Mouse (Mus musculus): ENCODE measurements around the gene Zfp524.
"Not testable (repeated sequence)": the region's sequence is repeated elsewhere in the genome, so short reads cannot be mapped to it uniquely, and the experiment has no call there.

Gene Zfp524

DNA sequence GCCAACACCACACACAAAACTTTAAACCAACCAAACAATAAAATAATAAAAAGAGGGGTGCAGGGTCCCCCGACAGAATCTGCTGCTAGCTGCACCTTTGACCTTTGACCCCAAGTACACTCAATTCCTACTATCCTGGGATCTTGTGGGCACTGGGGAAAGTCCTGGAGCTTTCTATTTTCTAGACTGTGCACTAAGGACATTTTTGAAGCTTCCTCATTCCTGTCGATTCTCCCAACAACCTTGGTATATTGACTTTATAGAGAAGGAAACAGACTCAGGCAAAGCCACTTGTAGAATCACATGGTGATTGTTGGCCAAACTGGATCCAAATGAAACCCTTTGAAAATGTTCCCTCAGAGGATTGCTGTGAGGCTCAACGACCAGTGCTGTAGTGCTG, 1.8 kb downstream of the Zfp524 start:
- no peak for DNase-seq (ENCODE audit: low spot score)

DNA sequence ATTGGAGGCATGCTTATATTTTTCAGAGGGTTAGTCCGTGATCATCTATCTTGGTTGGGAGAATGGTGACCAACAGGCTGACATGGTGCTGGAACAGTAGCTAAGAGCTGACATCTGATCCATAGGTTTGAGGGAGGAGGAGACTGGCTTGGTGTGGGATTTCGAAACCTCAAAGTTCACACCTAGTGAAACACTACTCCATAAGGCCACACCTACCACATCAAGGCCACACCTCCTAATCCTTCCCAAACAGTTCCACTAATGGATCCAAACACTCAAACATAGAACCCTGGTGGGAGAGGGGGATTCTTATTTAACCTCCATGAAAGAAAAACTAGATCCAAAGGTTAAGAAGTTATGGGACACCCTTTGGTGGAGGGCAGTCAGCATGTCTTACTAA, 2.7 kb downstream of the Zfp524 start:
- DNase-seq (ENCODE audit: low spot score), result no peak

DNA sequence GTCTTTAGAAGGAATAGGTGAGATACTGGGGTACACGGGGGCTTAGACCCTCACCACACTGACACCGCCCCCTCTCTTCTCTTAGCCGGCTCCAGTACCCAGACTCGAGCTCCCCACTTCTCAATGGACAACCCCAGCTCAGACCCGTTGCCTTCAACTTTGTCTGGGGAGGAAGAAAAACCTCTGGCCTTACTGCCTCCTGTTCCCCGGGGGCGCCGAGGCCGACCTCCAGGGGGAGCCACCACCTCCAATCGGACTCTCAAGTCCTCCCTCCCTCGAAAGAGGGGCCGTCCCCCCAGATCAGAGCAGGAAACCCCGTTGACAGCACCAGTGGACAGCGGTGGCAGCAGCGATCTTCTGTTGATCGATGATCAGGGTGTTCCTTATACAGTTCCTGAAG, 3.1 kb downstream of the Zfp524 start:
- no peak for DNase-seq (ENCODE audit: low spot score)

DNA sequence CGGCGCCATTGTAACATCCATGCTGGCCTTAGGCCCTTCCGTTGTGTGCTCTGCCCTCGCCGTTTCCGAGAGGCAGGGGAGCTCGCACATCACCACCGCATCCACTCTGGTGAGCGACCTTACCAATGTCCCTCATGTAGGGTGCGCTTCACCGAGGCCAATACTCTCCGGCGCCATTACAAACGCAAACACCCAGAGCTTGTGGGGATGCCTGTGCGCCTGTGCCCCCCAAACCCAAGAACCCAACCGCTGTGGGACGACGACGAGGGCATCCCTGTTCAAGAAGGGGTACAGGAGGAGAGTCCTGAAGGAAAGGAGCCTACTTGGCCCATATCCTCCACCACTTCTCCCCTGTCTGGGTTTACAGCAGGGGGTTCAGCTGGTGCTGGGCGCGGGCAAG, 3.7 kb downstream of the Zfp524 start:
- DNase-seq (ENCODE audit: low spot score), result no peak

DNA sequence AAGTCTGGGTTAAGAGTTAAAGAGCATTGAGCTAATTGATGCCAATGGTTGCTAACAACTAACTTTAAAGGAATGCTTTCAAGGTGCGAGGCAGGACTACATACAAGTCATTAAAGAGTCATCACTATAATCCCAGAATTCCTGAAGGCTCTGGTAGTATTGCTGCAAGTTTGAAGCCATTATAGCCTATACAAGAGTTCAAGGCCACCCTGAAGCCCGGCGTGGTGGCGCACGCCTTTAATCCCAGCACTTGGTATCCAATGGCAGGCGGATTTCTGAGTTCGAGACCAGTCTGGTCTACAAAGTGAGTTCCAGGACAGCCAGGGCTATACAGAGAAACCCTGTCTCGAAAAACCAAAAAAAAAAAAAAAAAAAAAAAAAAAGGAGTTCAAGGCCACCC, 5.4 kb downstream of the Zfp524 start:
- DNase-seq (ENCODE audit: low spot score), result not testable (repeated sequence)

DNA sequence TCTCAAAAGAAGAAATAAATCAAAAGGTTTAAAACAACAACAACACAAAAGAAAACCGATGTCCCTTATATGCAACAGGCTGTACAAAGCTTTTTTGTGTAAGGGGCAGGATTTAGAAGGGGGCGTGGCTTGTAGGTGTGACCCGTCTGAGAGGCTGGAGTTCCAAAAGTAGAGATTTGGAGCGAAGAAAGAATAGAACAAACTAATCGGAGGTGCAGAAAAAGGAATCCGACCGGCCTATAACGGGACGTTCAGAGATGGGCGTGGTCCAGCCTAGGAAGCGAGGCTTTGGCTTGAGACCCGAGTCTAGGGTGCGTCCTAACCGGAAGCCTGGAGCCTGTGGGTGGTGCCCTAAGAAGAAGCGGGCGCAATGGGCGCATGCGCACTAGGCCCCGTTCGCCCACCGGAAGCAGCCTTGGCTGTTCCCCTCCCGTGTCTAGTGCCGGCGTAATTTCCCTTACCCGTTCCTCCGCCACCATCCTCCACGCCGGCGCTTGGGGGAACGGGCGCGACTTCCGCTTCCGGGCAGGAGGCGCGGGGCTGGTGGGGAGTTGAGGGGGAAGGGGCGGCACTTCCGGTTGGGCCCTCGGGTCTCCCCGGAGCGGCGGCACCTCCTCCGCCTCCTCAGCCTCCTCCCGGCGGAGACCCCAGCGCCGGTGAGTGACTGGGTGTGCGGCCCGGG, 5.9 kb downstream of the Zfp524 start, which contains the start of the genes Zfp865 and Ccdc106:
Gene Zfp865, plus strand, starts transcription at position 377 of the 682 bp plus-strand sequence.
Gene Ccdc106, plus strand, starts transcription at position 554 of the 682 bp plus-strand sequence.
- peak; percentile 99 for DNase-seq (ENCODE audit: low spot score)

DNA sequence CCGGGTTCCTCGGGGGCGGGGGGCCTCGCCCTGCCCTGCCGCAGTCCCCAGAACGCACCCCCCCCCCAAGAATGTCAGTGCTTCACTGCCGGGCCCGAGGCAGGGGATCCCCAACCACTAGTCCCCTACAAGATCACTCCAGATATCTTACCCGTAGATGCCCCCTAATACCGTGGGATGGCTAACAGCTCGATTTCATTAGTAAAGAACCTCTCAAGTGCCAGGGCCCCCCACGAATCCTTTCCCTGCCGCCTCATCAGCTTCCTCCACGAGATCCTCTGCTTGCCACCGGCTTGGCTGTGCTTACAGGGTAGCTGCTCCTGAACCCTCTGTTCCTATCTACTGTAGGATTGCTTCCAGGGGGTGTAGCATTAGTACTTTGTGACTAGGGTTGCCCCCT, 6.5 kb downstream of the Zfp524 start:
- no peak for DNase-seq (ENCODE audit: low spot score)

DNA sequence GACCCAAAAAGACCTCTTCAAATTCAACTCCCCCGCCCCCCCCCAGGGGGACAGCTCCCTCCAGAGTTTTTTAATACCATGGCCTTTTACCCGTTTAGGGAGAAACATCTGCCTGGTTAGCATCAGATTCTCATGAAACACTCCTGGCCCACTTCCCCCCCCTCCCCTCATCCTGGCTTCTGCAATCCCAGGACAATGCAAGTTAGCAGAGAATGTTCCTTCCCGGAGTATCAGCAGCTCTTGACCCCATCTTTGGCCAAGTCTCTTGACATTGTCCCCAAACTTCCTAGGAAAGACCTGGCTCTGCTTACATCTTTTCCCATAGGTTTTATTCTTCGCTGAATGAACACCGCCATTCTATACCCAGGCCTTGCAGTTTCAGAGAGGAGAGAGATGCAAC, 7.0 kb downstream of the Zfp524 start:
- no peak for DNase-seq (ENCODE audit: low spot score)

DNA sequence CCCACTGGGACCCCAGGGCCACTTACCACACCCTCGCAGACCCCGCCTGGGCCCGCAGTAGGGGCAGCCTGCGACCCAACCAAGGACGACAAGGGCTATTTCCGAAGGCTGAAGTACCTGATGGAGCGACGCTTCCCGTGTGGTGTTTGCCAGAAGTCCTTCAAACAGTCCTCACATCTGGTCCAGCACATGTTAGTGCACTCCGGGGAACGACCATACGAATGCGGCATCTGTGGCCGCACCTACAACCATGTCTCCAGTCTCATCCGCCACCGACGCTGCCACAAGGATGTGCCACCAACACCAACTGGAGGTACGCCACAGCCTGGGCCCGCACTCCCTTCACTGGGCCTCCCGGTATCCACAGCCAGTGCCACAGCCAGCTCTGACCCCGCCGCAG, 15.3 kb downstream of the Zfp524 start:
- DNase-seq (ENCODE audit: low spot score), result no peak

DNA sequence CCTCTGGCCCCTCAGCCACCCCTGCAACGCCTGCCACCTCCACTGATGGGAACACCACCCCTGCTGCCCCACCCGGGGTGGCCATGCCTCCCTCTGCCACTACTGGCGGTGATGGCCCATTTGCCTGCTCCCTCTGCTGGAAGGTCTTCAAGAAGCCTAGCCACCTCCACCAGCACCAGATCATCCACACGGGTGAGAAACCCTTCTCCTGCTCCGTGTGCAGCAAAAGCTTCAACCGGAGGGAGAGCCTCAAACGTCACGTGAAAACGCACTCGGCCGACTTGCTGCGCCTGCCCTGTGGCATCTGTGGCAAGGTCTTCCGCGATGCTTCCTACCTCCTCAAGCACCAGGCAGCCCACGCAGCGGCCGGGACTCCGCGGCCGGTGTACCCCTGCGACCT, 15.7 kb downstream of the Zfp524 start:
- DNase-seq (ENCODE audit: low spot score), result no peak

DNA sequence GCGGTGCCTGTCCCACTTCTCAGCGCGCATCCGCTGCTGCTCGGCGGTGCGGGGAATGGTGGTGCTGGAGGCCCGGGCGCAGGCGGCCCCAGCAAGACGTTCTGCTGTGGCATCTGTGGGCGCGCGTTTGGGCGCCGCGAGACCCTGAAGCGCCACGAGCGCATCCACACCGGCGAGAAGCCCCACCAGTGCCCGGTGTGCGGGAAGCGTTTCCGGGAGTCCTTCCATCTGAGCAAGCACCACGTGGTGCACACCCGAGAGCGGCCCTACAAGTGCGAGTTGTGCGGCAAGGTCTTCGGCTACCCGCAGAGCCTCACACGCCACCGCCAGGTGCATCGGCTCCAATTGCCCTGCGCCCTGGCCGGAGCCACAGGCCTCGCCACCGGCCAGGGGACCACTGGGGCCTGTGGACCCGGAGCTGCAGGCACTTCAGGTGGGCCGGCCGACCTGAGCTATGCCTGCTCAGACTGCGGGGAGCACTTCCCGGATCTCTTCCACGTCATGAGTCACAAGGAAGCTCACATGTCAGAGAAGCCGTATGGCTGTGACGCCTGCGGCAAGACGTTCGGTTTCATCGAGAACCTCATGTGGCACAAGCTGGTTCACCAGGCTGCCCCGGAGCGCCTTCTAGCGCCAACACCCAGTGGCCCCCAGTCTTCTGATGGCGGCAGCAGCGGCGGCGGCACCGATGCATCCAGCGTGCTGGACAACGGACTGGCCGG, 16.5 kb downstream of the Zfp524 start:
- DNase-seq (ENCODE audit: low spot score), result no peak

DNA sequence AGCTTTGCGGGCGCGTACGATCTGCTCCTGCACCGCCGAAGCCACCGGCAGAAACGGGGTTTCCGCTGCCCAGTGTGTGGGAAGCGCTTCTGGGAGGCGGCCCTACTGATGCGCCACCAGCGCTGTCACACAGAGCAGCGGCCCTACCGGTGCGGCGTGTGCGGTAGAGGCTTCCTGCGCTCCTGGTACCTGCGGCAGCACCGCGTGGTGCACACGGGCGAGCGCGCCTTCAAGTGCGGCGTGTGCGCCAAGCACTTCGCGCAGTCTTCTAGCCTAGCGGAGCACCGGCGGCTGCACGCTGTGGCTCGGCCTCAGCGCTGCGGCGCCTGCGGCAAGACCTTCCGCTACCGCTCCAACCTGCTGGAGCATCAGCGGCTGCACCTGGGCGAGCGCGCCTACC, 17.3 kb downstream of the Zfp524 start:
- no peak for DNase-seq (ENCODE audit: low spot score)

DNA sequence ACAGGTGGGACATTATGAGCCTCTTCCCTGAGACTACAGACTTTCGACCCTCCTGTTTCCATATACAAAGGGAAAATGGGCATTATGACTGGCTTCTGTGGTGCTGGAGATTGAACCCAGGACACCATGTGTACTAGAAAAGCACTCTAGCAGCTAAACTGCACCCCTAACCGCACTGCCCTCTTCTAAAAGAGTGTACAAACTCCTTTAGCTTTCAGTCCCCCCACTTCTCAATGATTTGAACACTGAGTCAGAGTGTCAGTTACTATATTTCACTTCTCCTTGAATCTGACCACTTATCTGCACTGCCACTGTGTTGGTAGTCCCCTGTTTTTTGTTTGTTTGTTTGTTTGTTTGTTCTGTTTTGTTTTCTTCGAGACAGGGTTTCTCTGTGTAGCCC, 19.6 kb downstream of the Zfp524 start, which contains the start of gene 4632433K11Rik:
Gene 4632433K11Rik, plus strand, starts transcription at position 301 of the 400 bp plus-strand sequence.
- no peak for DNase-seq (ENCODE audit: low spot score)

DNA sequence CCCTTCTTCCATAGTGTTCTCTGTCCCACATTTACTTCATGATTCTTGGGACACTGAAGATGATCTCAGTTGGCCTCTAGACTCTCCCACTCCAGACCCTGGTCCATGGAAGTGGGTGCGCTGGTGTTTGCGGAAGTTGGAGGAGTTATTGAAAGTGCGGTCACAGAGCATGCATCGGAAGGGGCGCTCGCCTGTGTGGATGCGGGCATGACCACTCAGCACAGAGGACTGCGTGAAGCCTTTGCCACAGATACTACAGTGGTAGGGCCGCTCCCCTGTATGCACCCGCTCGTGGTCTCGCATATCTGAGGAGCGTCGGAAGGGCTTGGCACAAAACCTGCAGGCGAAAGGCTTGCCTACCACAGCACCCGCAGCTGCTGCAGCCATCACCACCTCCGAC, 21.4 kb downstream of the Zfp524 start:
- DNase-seq (ENCODE audit: low spot score), result no peak

DNA sequence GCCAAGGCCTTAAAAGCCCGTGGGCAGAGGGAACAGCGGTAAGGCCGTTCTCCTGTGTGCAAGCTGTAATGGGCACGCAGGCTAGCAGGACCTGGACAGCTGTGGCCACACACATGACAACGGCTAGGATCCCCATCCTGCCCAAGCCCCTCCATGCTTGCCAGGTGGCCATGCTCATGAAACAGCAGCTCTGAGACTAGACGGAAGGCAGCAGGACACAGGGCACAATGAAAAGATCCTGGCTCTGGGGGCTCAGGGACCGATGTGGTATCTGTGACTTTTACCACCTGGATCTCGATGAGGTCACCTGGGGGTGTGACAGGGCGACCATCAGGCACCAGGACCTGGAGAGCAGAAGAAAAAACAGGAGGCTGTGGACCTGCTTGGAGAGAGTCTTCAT, 21.9 kb downstream of the Zfp524 start:
- no peak for DNase-seq (ENCODE audit: low spot score)

DNA sequence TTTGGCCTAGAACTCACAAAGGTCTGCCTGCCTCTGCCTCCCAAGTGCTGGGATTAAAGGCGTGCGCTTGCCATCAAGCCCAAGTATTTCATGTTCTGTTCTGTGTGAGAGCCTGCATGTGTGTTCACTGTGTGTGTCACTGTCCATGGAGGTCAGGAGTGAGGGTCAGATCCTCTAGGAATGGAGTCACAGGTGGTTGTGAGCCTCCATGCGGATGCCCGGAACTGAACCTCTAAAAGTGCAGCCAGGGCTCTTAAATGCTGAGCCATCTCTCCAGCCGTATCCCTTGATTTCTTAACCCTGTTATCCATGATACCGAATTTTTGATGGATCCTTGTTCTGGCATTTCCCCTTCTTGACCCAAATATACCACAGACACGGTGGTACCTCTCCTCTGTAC, 22.8 kb downstream of the Zfp524 start:
- DNase-seq (ENCODE audit: low spot score), result no peak

DNA sequence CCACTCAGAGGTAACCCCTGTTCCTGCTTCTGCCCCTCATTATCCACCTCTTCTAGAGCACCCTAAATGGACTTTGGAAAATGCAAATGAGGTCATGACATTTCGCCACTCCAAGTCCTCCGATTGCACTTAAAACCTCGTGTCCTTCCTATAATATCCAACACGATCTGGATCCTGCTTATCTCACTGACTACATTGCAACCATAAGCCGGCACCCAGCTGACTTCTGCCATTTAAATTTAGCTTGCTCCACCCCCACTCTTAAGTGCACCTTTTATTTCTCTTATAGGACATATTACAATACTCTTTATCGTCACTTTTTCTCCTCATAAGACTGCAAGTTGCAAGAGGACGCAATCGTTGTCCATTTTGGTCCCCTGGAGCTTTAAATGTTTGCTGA, 23.3 kb downstream of the Zfp524 start:
- DNase-seq (ENCODE audit: low spot score), result no peak

DNA sequence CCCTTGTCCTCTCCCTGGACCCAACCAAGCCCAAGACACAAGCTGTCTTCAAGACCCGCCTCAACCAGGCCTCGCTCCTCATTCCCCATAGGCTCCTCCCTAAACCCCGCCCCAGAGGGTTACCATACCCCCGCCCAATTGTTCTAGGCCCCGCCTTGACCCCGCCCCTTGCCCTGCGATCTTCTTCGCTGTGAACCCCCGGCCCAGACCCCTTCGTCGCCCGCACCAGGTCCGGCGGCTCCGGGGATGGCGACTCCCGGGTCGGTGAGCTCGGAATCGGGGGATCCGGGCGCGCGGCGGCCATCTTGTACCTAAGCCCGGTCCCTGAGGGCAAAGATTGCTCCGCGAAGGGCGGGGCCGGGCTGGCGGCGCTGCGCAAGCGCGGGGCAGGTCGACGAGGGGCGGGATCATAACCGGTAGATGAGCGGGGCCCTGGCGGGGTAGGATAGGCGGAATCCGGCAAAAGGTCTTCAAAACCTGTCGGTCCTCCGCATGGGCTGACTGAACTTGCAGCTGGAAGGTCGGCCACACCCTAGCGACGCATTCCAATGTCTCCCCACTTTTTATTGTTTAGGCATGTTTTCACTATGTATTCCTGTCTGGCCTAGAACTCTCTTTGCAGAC, 24.0 kb downstream of the Zfp524 start, which contains the start of gene Zfp784:
Gene Zfp784, minus strand, starts transcription at position 338 of the 624 bp plus-strand sequence.
- DNase-seq (ENCODE audit: low spot score), result peak; percentile 95

DNA sequence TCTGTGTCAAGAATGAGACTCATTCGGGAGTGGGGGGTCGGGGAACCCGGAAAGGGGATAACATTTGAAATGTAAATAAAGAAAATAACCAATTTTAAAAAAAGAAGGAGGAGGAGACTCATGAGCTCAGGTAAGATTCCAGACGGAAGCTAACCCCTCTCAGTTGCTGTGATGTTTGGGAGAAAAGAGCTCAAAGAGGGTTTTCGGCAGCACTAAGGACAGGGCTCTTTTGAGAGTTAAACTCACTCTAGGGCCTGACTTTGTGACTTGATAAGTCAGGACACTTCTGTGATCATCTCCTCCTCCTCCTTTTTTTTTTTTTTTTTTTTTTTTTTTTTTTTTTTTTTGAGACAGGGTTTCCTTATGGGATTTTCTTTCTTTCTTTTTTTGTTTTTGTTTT, 24.7 kb downstream of the Zfp524 start:
- no peak for DNase-seq (ENCODE audit: low spot score)

DNA sequence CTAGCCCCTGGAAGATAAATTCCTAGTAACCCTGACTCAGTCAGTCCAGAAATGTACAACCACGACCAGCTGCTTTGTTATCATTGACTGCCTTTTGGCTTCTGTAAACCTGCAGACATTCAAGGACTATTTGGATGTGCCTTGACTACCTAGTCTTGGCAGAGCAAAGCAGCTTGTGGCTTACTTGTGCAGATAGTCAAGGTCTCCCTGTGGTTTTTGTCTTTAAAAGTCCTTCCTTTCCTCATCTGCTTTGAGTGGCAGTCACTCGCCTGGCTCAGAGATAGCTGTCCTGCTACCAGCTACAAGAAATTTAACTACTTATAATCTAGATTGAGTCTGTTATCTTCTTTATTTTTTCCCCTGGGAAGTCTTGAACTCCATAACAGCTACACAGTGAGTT, 30.8 kb downstream of the Zfp524 start:
- no peak for DNase-seq (ENCODE audit: low spot score)

DNA sequence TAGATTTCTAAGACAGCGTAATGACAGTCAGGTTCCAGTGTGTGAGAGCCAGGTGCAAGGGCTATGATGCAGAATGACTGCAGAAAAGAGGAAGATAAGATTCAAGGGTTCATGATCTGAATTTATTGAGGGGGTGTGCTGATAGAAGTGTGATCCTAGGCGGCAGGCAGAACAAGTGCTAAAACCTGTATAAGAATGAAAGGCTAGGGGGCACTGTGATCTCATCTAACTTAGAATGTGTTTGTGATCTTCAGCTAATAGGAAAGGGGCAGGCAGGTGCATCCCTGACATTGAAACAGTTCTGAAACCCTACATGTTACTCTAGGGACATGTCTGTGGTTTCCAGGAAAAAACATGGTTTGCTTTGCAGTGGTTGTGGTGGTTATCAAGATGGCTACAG, 31.9 kb downstream of the Zfp524 start:
- no peak for DNase-seq (ENCODE audit: low spot score)

DNA sequence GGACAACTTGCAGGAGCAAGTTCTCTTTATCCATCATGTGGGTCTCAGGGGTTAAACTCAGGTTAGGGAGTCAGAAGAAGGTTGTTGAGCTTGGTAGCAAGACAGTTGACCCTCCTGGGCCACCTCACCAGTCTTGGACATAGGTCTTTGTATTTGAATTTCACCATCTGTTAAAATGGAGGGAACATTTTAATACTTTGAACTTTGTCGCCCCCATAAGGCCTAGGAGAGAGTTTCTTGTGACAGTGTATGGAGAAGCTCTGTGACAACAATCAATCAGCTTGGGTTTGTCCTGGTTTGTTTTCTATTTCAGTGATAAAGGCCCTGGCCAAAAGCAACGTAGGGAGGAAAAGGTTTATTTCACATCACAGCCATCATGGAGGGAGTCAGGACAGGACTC, 33.1 kb downstream of the Zfp524 start:
- no peak for DNase-seq (ENCODE audit: low spot score)

Data from urinary bladder, postnatal 14 days (tissue).